Mouse (Mus musculus) layer of hippocampus, adult 9-11 months (tissue): ENCODE measurements around the gene Psmc1.

ENCODE experiments used
- DNase-seq: peaks from one replicate; pipeline ENCODE4 v3.0.0; 2022

Psmc1 gene

GRCm38 (mm10) chr12:100109986-100110696 lies at the start of gene Psmc1:
Gene Psmc1 (plus strand): TSS chr12:100110154.
- DNase-seq: peak; percentile 80

DNA sequence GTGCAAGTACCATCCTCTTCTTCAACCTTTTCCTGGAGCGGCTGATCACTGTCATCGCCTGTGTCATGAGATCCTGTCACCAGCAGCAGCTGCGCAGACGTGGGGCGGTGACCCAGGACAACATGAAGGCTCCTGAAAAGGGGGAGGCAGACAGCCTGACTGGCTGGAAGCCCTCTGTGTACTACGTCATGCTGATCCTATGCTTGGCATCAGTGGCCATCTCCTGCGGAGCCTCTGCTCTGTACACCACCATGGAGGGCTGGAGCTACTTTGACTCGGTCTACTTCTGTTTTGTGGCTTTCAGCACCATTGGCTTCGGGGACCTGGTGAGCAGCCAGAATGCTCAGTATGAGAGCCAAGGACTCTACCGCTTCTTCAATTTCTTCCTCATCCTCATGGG lies 48.9 kb upstream of the Psmc1 start:
- no peak for DNase-seq

DNA sequence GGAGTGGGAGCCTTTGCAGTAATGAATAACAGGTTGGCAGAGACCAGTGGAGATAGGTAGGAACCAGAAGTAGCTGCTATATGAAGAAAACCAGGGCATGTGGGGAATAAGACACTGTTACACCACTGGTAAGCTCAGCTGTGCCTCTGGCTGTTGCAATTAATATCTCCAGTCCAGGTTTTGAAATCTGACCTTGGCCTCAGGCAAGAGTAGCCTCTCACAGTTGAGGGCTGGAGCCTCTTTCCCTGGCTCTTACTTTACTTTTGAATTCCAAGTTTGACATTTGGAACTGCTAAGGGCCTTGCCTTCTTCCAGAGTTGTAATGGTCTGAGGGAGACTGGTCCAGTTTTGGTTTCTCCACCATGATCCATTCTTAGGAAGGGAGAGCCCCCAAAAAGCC lies 48.1 kb upstream of the Psmc1 start:
- DNase-seq: no peak

GRCm38 (mm10) chr12:100062584-100062983 lies 47.4 kb upstream of the Psmc1 start:
- no peak for DNase-seq

DNA sequence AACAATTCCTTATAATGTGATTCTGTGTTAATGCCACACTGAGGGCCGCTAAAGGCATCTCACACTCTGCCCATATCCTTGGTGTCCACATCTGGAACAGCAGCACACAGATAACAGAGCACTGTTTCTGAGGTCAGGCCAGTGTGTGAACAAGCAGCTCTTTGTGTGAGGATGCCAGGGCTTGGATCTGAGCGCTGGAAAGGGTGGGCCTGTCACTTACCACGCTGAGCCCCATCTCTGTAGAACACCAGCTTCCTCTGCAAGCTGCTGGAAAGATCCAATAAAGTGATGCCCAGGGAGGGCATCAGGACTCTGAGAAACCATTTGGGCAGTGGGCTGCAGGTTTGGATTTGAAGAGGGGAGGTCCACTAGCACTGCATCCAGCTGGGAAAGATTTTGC lies 44.8 kb upstream of the Psmc1 start:
- peak; percentile 82 for DNase-seq

- no peak for DNase-seq
These were observed 42.5 kb upstream of the Psmc1 start for GRCm38 (mm10) chr12:100067477-100067876.

DNA sequence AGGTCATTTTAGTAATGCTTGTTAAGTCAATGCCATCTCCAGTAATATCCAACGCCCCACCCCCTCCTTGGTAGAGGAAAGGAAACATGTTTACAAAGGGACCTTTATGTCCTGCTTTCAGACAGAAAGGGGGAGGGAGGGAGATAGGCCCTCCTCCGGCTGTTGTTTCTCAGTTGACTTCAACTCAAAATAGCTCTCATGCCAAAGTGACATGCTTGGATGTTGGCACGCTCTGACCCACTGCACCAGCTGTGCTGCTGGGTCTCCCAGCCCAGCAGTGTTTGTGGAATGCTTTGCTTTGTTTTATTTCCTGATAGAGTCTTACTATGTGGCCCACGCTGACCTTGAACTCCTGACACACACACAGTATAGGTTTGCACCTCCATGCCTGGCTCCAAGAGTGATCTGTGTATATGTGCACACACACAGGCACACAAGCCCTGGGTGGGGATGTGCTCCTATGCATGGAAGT lies 36.7 kb upstream of the Psmc1 start:
- DNase-seq: peak; percentile 88

DNA sequence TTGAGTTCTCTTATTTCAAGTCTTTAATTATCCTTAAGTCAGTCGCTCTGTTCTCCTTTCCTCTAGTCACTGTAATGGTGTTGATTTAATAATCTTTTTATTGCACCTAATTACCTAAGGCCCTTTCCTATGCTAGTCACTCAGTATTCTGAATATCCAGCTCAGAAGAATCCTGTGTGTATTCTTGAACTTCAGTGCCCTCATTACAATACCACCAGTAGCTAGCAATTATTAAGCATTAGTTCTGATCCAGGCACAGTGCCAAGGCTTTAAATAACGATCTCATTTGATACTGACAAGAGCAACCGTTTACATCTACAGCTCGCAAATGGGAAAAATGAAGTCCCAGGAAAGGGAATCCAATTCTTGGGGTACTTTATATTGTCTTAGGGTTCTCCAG lies 34.2 kb upstream of the Psmc1 start:
- DNase-seq: no peak

DNA sequence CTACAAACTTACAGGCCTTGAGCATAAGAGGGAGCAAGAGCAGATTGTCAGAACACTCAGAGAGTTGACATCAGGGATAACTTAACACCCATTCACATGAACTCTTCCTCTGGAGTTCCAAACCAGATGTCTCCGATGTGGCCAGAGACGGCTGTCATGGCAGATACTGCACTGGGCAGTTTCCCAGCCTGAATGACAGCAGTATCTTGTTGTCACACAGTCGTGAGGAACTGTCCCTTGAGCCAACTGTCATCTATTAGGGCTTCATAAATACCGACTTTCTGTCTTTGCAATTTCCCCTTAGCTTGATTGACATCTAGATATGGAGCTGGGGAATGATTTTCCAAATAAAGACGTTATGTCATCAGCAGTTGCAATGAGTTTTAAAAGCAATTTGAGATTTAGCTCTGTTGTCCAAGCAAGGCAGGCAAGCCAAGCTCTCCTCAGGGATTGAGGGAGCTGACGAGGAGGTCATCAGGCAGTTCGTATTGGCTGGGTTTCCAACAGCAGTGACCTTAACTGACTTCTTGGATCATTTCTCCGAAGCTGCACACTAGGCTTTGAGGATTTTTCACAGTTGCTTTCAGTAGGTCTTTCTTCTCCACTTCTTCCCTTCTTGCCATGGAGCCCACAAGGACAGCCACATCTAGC lies 30.2 kb upstream of the Psmc1 start:
- DNase-seq: no peak

DNA sequence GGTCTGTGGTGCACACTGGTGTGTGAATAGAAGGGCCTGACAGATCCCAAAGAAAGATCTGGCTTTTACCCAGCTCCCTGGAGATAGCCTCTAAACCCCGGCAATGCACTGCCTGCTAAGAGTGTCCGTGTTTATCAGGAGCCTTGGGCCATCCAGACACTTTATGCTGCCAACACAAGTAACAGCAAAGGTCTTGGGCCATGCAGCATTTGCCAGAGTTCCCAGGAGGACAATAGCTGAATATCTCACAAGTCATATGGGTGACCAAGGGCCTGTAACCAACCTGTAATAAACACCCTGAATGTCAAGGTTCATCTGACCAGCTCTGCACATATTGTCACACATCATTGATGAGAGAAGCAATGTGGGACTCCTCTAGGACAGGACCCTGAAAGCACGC lies 21.9 kb upstream of the Psmc1 start:
- no peak for DNase-seq

DNA sequence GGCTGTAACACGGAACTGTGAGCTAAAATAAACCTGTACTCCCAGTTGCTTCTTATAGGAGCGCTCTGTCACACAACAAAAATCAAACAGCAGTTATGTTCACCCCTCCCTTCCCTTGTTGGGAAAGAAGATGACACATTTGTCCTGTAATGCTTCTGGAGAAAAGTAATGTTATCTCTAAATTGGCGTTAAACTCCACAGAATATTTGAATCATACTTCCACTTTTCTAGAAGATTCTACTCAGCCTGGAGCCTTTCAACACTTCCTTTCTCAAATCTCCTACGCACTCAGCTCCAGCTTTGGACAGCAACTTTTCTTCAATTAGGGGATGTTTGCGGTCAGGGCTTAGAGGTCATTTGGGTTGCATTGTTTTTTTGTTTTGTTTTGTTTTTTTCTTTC lies 20.7 kb upstream of the Psmc1 start:
- no peak for DNase-seq

DNA sequence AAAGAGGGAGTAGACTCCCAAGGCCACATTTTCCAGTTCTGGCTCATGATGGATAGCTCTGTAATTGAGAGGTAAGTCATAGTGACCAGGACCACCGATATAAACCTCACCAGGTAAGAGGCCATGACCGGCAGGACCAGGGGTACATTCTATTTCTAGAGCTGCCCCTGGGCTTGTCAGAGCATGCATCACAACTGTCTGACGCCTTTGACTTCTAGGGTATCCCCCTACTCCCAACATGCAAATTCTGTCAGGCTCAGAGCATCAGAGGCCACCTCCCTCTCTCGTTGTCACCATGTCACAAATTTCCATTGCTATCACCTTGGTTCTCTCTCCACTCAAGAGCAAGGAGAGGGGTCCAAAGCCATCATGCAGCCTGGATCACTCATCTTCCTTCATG lies 19.2 kb upstream of the Psmc1 start:
- no peak for DNase-seq

GRCm38 (mm10) chr12:100093046-100093445 lies 16.9 kb upstream of the Psmc1 start:
- DNase-seq: no peak

DNA sequence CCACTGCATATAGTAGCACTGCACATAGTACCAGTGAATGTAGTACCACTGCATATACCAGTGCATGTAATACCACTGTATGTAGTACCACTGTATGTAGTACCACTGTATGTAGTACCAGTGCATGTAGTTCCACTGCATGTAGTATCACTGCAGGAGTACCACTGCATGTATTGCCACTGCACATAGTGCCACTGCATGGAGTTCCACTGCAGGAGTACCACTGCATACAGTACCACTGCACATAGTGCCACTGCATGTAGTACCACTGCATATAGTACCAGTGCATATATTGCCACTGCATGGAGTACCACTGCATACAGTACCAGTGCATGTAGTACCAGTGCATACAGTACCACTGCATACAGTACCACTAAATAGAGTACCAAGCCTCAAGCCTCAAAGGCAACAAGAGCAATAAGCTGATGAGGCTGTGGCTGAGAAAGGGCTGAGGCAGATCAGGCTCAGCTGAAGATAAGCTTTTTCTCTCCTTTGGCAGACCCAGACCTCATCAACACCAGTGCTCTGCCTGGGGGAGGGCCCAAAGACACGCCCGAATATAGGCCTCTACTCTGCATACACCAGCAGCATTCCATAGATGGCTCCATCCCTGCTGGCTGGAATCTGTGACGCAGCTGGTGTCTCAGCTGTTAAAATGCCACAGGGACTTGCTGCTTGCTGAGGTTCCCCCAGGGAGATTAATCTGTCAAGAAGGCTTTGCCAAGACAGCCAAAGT lies 9.8 kb upstream of the Psmc1 start:
- peak; percentile 52 for DNase-seq

GRCm38 (mm10) chr12:100100707-100101030 lies 9.3 kb upstream of the Psmc1 start:
- no peak for DNase-seq

DNA sequence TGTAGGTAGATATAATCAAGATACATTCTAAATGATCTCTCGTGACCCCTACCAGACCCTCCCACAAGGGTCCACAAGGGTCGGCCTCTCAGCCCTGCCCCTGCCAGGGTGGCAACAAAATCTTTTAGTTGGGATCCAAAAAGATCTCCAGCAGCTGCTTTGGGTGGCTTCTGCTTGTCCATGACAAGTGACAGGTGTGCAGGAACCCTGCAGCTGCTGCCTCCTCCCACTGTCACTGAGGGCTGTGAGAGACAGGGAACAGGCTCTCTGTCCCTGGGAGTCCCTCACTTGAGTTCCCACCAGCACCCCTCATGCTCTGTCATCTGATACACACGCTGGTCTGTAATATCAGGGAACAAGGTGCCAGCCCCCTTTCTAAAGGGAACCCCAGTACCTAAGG lies 8.3 kb upstream of the Psmc1 start:
- DNase-seq: no peak

DNA sequence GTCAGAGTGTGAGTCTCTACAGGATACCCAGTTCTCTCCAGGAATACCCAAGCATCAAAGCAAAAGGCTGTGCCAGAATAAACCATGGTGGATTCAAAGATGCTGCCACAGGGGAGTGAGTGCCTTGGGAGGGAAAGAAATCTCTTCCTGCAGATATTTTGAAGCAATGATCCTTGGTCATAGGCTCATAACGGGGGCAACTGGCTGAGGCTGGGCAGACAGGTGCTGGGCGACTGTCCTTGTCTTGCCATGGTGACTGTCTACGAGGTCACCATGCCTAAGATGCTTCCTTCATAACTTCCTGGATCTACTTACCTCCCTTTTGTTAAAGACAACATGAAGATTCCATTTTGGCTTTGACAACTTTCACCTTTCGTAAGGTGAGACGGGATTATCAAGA lies 5.4 kb upstream of the Psmc1 start:
- no peak for DNase-seq

DNA sequence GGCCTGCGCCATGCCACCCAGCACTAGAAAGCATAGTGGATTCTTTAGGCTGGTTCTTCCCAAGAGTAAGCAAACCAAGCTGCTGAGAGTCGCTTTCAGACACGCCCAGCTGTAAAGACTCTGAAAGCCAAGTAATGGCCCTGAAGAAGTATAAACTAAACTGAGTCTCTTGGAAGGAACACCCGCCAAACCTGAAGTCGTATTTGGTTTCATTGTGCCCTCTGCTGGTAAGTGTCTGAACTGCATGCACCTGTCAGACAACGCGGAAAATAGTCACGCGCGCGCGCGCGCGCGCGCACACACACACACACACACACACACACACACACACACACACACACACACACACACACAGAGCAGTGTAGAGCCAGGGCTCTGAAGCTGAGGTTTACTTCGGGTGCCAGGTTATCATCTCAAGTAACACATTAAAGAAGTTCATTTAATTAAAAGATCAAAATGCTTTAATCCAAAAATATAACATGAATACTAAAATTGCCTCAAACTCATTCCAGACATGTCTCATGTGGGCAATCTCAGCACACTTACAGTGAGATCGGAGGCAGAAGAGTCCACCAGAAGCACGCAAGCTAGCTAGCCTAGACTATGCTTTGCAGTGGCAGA lies 3.6 kb upstream of the Psmc1 start:
- peak; percentile 62 for DNase-seq

- no peak for DNase-seq
These were observed 2.5 kb upstream of the Psmc1 start for GRCm38 (mm10) chr12:100107436-100107835.

GRCm38 (mm10) chr12:100115982-100116381 lies 6.0 kb downstream of the Psmc1 start:
- DNase-seq: no peak

DNA sequence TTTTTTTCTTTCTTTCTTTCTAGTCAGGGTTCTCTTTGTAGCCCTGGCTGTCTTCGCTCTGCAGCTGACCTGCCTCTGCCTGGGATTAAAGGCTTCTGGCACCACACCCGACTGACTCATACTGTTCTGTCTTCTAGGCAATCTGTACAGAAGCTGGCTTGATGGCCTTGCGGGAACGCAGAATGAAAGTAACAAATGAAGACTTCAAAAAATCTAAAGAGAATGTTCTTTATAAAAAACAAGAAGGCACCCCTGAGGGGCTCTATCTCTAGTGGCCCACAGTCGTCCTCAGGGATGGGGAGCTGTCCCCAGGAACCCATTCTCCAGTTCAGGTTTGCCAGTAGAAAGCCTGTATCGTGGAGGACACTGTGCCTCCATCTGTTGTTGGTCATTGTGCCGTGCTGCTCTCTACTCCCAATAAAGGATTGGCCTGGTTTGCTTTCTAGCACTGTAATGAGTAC lies 13.0 kb downstream of the Psmc1 start:
- peak; percentile 56 for DNase-seq

DNA sequence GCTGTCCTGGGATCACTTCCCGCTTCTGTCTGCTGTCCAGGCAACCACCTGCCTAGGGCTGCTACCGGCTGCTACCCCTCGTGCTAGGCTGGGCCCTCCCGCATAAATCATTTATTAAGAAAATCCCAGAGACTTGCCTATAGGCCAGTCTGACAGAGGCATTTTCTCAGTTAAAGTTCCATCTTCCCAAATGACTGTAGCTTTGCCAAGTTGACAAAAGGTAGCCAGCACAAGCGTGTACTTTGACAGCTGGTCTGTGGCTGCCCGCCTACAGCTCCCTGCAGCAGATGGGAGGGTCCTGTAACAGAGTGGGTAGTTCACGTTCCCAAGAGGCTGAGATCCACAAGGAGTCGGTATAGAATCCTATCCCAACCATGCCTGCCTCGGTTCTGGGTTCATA lies 13.5 kb downstream of the Psmc1 start:
- DNase-seq: peak; percentile 88
